Mouse (Mus musculus): ENCODE data around the gene Cycs. TPM values are rescaled to one million over a fixed set of nuclear protein-coding genes. Genes with fewer than 3 reads are reported as not detected.

Cycs gene
- polyA plus RNA-seq, 1 experiment from 2014 or later = 149 TPM

Small RNA genes within 50 kb of the gene (microRNA-seq; reads per million reads assigned to microRNA genes)
- not detected for gene Mir6371

Other genes with a start within 250 kb of the Cycs start
- gene Osbpl3, start 110.3 kb downstream of the Cycs start, polyA plus RNA-seq (2016; fragmentation: Nextera tagmentation; extraction: Ambion mirVana) = 8.0 and 13.4 TPM in 2 replicates
- 0.44 and 0.49 TPM in 2 replicates for gene 4921507P07Rik, start 30.1 kb upstream of the Cycs start, polyA plus RNA-seq (2016; fragmentation: Nextera tagmentation; extraction: Ambion mirVana)
- 0.33 TPM in 1 of 2 replicates, not detected in the other for gene Npvf, start 87.9 kb upstream of the Cycs start, polyA plus RNA-seq (2016; fragmentation: Nextera tagmentation; extraction: Ambion mirVana)